Mouse (Mus musculus): ENCODE results near the gene Olfr17.
A peak's percentile ranks its signal among the peaks of the same experiment; 100 is the strongest.
"Not testable (repeated sequence)": the region's sequence is repeated elsewhere in the genome, so short reads cannot be mapped to it uniquely, and the experiment has no call there.

The Olfr17 gene

GRCm38 (mm10) chr7:107092920-107093319 is at the start of gene Olfr17:
Gene Olfr17 (plus strand): TSS chr7:107093220.
- DNase-seq (ENCODE audit: low read depth), result no peak

DNA sequence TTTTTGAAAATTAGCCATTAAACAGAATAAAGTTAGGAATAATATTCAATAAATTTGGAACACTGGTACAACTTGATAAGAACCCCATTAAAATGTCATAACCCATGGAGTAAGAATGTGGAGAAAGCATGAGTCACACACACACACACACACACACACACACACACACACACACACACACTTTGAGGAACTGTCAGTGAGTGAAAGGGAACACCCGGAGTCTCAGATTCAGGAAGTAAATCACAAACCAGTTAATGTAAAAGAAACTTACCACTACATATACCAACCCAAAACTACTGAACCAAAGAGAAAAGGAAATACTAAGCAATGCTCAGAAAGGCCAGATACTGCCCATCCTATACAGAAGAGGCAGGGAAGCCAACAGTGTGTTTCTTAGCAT is 48.6 kb upstream of the Olfr17 start:
- DNase-seq (ENCODE audit: low read depth), result no peak

- DNase-seq (ENCODE audit: low read depth), result peak; percentile 73
Observed at GRCm38 (mm10) chr7:107045833-107046232, 47.2 kb upstream of the Olfr17 start.

- DNase-seq (ENCODE audit: low read depth), result no peak
Observed at GRCm38 (mm10) chr7:107047578-107047977, 45.4 kb upstream of the Olfr17 start.

DNA sequence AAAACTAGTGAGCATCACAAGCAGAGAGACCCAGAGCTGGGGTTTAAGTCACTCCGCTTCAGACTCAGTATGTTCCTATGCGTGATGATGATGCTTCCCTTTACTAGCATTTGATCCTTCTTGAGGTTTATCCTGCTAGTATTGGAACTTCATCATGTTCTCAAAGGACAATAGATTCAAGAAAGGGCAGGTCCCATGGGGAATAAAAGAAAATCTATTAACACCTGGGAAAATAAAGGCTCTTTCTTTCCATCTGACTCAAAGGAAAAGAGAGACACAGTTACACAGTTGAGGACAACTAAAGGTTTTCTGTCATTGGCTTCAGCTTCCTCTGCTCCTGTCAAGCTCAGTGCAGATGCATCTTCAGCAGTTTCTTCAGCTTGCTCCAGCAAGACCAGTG is 22.3 kb upstream of the Olfr17 start, which contains the start of gene Olfr714:
Olfr714 (plus strand) TSS at position 301 of the 400 bp plus-strand sequence.
- DNase-seq (ENCODE audit: low read depth), result no peak

GRCm38 (mm10) chr7:107110269-107110668 is 17.2 kb downstream of the Olfr17 start, which contains the start of gene Olfr715b:
Gene Olfr715b (minus strand): TSS chr7:107110369.
- DNase-seq (ENCODE audit: low read depth), result not testable (repeated sequence)

GRCm38 (mm10) chr7:107130983-107131382 is 38.0 kb downstream of the Olfr17 start, which contains the start of gene Olfr715:
Gene Olfr715 (minus strand): TSS chr7:107131083.
- DNase-seq (ENCODE audit: low read depth), result not testable (repeated sequence)

- not testable (repeated sequence) for DNase-seq (ENCODE audit: low read depth)
Observed at GRCm38 (mm10) chr7:107138027-107138426, 45.0 kb downstream of the Olfr17 start, which contains the start of gene Olfr716. Gene Olfr716 (plus strand): TSS chr7:107138327.

All from induced T-regulatory cell, adult 2 months (primary cell).